Mouse (Mus musculus) bone marrow, adult 2 months (tissue): ENCODE measurements around the gene P4hb.

Experiments
- CTCF ChIP-seq: fragments of 200-500 bp; IDR thresholded peaks from 2 replicates; pipeline ENCODE4 v1.5.1; 2011; ENCODE audit warnings: low read length, control low read depth; ENCODE audit not compliant: control insufficient read depth, insufficient read depth
- POLR2A ChIP-seq: fragments of 200-500 bp; IDR thresholded peaks from 2 replicates; pipeline ENCODE4 v1.6.1; 2011; ENCODE audit warnings: low read depth, mild to moderate bottlenecking, control low read depth, low read length, borderline replicate concordance; ENCODE audit not compliant: control insufficient read depth

DNA sequence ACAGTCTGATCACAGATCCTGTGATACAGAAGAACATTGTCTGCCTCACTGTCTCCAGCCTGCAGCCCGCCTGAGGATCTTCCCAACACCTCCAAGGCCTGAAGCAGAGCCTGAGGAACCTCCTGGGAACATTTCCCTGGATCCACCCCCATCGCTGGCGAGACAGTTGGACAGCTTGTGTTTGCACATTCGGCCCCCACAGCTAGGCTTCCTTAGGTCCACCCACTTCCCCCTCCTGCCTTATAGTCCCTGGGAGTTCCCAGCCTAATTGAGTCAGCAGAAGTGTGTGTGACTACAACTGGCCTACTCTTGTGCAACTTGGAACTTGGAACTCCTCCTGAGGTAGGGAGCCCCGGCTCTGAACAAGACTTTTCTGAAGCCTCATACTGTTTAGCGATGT is 55.0 kb downstream of the P4hb start:
- no peak for TF ChIP-seq POLR2A
- no peak for TF ChIP-seq CTCF
